Mouse (Mus musculus) CD8-positive naive resting alpha-beta T cell, adult 2 months (primary cell): ENCODE results near the gene Gm37240.

Experiments
- DNase-seq, 2 experiments: peaks; one replicate each; pipeline ENCODE4 v3.0.0; 2022; ENCODE audit warnings: low read depth in 2 of 2, low spot score in 2 of 2

The Gm37240 gene

DNA sequence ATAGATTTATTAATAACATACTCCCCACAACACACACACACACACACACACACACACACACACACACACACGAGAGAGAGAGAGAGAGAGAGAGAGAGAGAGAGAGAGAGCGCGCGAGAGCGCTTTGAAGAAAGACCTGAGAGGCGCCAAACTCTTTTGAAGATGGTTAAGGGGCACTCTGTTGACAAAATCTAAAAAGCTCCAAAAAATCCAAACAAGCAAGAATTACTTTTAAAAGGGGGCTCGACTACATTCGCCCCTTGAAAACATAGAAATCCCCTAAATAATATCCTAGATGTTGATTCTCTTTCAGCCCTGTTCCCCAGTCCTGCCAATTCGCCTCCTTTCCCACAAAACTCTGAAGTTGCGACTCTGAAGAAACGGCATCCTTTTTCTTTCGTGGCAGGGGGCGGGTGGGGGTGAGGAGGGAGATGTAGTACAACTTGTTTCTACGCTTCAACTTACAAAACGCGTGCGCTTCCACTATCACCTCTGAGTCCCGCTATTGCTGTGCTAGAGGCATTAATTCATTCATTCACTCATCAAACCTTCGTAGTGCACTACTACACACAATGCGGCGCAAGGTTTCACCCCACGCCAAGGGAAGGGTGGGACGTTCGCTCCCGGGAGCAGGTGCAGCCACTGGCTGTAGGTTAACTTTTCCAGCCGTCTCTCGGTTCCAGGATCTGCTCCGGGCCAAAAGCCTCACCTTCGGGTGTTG, 1073.7 kb downstream of the Gm37240 start:
- DNase-seq = peak in 1 of 2 experiments; percentile 14

GRCm38 (mm10) chr3:84810803-84811202, 1076.5 kb downstream of the Gm37240 start:
- DNase-seq = no peak

DNA sequence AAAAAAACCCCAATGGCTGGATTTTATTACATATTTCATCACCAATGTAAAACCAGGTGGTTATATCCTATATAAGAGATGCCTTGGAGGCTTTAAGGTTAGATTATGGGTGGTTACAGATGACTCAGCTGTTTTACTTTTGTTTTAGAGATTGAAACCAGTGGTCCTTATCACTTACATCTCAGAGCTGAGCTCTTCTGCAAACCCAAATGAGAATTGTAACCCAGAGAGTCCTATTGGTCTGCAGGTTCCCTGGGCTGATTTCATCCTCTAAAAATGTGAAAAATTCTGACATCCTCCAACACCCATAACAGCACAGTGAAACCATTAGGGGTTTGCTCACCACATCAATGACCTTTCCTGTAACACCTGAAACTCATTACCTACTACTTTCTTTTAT, 1078.4 kb downstream of the Gm37240 start:
- DNase-seq = no peak

DNA sequence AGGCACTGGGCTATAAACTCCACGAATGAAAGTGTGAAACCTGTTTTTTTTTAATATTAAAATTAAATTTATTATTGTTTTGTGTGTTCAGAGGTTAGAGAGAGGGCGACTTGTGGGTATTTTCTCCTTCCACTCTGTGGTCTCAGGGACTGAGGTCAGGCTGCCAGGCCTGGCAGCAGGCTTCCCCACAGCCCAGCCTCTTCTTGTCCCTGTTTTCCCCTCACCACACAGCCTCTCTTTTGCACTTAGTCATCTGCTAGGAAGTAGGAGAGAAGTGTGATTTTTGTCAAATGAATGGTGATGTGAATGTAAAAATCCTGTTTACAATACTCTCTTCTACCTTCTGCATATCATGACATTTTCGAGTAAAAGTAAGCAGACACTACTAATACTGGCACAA, 1079.5 kb downstream of the Gm37240 start:
- DNase-seq = no peak

GRCm38 (mm10) chr3:84806206-84806605, 1081.1 kb downstream of the Gm37240 start:
- DNase-seq = no peak

DNA sequence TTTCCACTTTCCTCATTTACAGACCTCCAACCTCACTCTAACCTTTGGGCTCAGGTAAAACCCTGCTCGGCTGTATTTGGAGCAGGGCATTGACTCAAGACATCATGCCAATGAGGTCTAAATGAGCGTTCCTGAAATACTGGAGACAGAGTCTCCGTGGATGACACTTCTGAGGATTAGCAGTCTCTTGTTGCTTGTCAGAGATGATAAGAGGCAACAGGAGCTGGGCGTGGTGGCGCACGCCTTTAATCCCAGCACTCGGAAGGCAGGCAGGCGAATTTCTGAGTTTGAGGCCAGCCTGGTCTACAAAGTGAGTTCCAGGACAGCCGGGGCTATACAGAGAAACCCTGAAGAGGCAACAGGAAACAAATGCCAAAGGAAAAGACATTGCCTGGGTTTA, 1083.3 kb downstream of the Gm37240 start:
- no peak for DNase-seq

- DNase-seq = no peak
Observed at GRCm38 (mm10) chr3:84787914-84788313, 1099.4 kb downstream of the Gm37240 start.

DNA sequence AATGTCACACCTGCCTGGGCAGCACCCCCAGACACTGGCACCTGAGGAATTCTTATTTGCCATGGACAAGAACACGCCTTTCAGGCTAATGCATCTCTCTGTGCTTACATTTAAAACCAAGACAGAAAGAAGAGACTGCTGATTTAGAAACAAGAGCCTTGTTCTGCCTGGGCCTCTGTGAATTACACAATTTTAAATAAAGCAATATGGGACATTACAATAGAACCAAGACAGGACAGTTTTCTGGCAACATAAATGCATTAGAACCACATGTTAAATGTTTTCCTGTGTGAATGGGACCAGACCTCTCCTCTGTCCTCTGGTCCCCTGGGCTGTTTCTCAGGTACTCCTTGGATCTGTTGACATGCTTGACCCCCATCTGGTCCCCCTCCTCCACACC, 1111.2 kb downstream of the Gm37240 start:
- DNase-seq = no peak

DNA sequence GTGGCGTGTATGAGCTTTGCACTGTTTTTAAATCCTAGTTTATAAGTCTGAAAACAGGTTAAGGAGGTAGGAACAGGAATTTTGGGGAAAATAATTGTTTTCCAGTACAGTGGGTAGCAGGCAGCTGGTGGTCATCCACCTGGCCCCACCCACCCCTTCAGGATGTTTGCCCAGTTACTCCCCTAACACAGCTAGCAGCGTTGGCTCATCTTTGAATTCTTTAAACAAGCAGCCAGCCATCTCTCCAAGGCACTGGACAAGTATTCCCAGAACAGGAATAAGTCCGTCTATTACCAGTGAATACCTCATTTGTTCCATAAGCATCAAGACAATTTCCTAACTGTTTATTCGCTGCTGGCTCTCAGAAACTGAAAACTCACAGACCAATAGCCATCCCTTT, 1111.7 kb downstream of the Gm37240 start:
- DNase-seq = no peak

GRCm38 (mm10) chr3:84775067-84775423, 1112.3 kb downstream of the Gm37240 start:
- DNase-seq = no peak

GRCm38 (mm10) chr3:84774246-84775066, 1112.9 kb downstream of the Gm37240 start:
- no peak for DNase-seq

GRCm38 (mm10) chr3:84771980-84772379, 1115.3 kb downstream of the Gm37240 start:
- DNase-seq = no peak

- DNase-seq = no peak
Observed at GRCm38 (mm10) chr3:84770518-84770917, 1116.8 kb downstream of the Gm37240 start.

DNA sequence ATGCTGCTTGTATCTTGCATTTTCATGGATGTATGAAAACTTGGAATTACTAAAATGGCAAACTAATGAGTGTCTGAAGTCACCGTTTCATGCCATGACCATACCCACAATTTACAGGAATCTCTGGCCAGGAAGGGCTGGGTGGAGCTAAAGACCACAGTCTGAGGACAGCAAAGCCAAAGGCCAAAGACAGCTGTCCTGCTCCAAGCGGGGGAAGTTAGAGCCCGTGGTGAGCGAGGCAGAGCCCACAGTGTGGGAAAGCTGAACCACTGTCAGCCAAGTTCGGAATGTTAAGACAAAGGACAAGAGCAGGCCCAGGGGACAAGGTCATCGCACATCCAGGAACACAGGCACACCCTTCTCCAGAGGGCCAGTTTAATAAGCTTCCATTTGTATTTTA, 1117.9 kb downstream of the Gm37240 start:
- no peak for DNase-seq

DNA sequence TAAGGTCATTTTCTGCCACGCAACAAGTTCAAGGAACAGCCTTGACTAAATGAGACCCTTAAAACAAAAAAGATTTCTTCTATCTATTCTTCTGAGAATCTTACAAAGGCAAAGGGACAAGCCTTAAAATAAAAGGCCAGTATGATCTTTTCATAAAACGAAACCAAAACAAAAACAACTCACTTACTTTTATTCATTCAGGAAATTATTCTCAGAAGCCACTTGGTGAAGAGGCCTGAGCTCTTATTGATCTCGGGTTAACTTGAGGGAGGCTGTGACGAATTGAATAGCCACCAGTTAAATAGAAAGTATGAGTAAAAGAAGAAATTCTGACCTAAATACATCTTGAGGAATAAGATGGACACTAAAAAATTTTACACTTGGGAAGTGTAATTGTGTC, 1118.4 kb downstream of the Gm37240 start:
- DNase-seq = no peak

- DNase-seq = no peak
Observed at GRCm38 (mm10) chr3:84753816-84754215, 1133.5 kb downstream of the Gm37240 start.

GRCm38 (mm10) chr3:84749222-84749621, 1138.1 kb downstream of the Gm37240 start:
- DNase-seq = peak in 1 of 2 experiments; percentile 24

DNA sequence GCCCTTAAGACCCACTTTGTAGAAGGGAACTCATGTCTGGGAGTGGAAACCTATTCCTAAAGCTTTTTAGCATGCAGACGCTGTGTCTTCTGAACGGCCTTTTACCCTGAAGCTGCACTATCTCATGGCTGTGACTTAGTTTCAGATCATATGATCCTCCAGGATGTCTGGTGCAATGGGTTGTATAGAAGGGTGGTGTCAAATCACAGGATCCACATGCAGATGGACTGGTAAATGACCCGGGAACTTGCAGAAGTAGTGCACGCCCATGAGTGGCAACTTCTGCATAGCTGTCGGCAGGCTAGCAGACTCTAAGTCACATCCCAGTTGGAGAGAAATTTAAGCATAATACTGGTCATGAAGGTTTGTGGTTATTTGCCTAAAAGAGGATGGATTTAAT, 1139.2 kb downstream of the Gm37240 start:
- no peak for DNase-seq

DNA sequence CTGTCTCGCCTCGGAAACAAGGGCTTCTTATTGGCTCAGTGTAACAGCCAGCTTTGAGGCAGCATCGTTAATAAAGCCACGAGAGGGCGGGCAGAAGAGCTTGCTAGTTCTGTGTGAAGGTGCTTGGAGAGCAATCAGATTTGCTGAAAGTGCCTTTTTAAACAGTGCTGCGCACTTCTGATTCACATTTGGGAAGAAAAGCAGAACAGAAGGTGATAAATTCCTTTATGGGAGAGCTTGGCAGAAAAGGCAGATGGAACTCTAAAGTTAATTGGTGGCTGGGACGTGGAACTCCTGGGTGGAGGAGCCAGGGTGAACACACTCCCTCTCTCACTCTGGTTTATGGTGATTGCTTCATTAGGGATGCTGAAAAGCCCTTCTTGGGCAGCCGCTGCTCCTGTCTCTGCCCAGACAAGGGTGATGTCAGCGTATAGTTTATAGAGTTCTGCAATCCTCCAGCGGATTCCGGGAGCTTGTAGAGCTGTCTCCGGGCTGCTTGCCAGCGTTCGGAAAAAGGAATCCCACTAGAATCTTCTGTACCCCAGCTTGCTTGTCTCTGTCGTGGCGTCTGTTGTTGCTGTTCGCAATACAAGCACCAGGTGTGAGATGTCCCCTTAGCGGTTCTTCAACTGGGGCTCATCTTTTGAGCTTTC, 1141.7 kb downstream of the Gm37240 start:
- no peak for DNase-seq

- DNase-seq = no peak
Observed at GRCm38 (mm10) chr3:84744707-84745106, 1142.6 kb downstream of the Gm37240 start.

DNA sequence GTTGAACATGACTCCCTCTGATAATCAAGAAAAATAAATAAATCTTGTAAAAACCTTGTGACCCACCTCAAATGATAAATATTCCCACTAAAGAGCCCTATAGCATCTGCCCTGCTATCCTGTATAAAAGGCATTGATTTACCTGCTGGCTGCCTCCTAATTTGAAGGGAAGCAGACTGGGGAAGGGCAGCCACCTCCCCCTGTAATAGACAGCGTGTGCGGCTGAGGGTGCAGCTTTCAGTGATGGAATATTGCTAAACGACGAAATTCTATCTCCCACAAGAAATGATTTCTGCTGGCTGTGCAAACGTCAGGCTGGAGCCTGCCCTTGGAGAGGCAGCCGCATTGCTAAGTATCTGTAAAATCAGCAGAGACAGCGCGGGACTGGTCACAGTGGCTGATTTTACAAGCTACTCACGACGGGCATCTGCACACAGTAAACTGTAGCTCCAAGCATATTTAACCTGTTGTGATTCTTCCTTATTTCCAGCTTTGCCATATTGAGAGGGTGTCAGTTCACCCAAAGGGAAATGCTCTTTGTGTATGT, 1147.2 kb downstream of the Gm37240 start:
- no peak for DNase-seq

DNA sequence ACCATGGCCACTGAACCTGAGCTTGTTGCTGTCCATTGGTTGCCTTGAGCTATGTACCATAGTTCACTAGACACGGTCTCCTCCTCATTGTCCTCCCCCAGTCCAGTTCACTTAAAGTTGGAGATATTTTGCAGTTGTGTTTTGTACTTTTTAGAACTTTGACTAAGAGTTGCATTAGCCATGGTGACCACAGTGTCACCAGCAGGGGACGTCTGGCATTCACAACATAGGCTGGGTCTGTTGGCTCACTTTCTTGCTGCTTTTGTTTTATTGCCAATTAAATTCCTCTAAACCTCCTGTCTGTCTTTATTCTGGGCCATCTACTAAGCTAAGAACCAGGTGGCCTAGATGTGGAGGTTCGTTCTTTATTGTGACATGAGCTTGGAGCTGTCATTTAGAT, 1150.2 kb downstream of the Gm37240 start:
- no peak for DNase-seq
